Mouse (Mus musculus): ENCODE data around the gene Tes3-ps.

DNA sequence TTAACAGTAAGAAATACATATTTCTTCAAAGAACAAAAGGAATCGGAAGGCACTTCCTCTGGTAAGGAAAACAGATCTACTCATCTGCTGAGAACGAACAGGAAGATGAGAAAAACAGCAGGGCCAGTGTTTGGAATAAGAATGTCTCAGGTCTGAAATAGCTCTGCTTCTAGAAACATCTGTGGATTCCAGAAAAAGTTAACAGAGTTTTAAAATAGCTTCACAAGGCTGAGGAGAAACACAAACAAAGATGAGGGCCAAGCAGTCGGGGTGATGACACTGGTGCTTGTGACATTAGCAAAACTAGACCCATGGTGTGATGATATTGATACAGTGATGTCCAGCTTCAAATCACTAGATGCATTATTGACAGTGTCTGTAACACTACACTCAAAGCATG, 14.1 kb downstream of the Tes3-ps start:
- TF ChIP-seq CTCF (IDR thresholded peaks at IDR 0.05; ENCODE audit: low read depth, low read length) (no peak), POLR2AphosphoS5 (IDR thresholded peaks at IDR 0.05; ENCODE audit: insufficient replicate concordance, low read depth, low read length) (no peak), GATA2 (IDR thresholded peaks at IDR 0.05; ENCODE audit: borderline replicate concordance, low read depth, low read length) (no peak)

Measured in G1E (cell line).